Mouse (Mus musculus) lung, postnatal 4 days (tissue): ENCODE results near the gene Mis18a.

Source experiments
- DNase-seq, 2 experiments: peaks; one replicate each; pipeline ENCODE4 v3.0.0; 2021

Gene Mis18a

GRCm38 (mm10) chr16:90703646-90704045 is 23.6 kb downstream of the Mis18a start:
- DNase-seq, result no peak

- no peak for DNase-seq
Measured at GRCm38 (mm10) chr16:90701541-90701940, 25.7 kb downstream of the Mis18a start.

- DNase-seq, result no peak
Measured at GRCm38 (mm10) chr16:90699390-90699789, 27.8 kb downstream of the Mis18a start.

GRCm38 (mm10) chr16:90696306-90696705 is 30.9 kb downstream of the Mis18a start:
- DNase-seq, result no peak

- peak; percentile 27 to 59 for DNase-seq
Measured at GRCm38 (mm10) chr16:90695121-90695520, 32.1 kb downstream of the Mis18a start.

- DNase-seq, result peak in 1 of 2 experiments; percentile 53
Measured at GRCm38 (mm10) chr16:90694719-90695118, 32.5 kb downstream of the Mis18a start.

- DNase-seq, result no peak
Measured at GRCm38 (mm10) chr16:90693625-90694024, 33.6 kb downstream of the Mis18a start.

- peak in 1 of 2 experiments; percentile 40 for DNase-seq
Measured at GRCm38 (mm10) chr16:90692704-90693385, 34.4 kb downstream of the Mis18a start.

GRCm38 (mm10) chr16:90687687-90688263 is 39.4 kb downstream of the Mis18a start:
- peak in 1 of 2 experiments; percentile 54 for DNase-seq

- no peak for DNase-seq
Measured at GRCm38 (mm10) chr16:90687011-90687410, 40.2 kb downstream of the Mis18a start.

GRCm38 (mm10) chr16:90684092-90684491 is 43.1 kb downstream of the Mis18a start:
- no peak for DNase-seq

- no peak for DNase-seq
Measured at GRCm38 (mm10) chr16:90679984-90680383, 47.2 kb downstream of the Mis18a start.

GRCm38 (mm10) chr16:90678820-90679219 is 48.4 kb downstream of the Mis18a start:
- no peak for DNase-seq

- DNase-seq, result peak; percentile 46 to 63
Measured at GRCm38 (mm10) chr16:90676920-90677574, 50.2 kb downstream of the Mis18a start.

GRCm38 (mm10) chr16:90674651-90675050 is 52.6 kb downstream of the Mis18a start:
- no peak for DNase-seq

- DNase-seq, result no peak
Measured at GRCm38 (mm10) chr16:90673507-90674354, 53.5 kb downstream of the Mis18a start.
